Mouse (Mus musculus) hindbrain, embryonic 10.5 days (tissue): Measurements from ENCODE around the gene Gm21970. TPM values are rescaled to one million over a fixed set of nuclear protein-coding genes. Genes with fewer than 3 reads are reported as not detected.

Experiments
- DNase-seq: peaks from one replicate; pipeline ENCODE4 v3.0.0-alpha.2; 2017; ENCODE audit warnings: low spot score
- H3K27ac ChIP-seq: fragments of 300-500 bp; sonication (generic); 2 replicates; pipeline ENCODE4 v1.5.1; 2016; ENCODE audit warnings: mild to moderate bottlenecking, moderate library complexity
- H3K27me3 ChIP-seq: fragments of 300-500 bp; sonication (generic); 2 replicates; pipeline ENCODE4 v1.6.1; 2016; ENCODE audit warnings: mild to moderate bottlenecking; ENCODE audit not compliant: poor library complexity, insufficient read depth, severe bottlenecking
- H3K36me3 ChIP-seq: fragments of 300-500 bp; sonication (generic); 2 replicates; pipeline ENCODE4 v1.6.1; 2016; ENCODE audit warnings: mild to moderate bottlenecking, moderate library complexity
- H3K4me1 ChIP-seq: fragments of 300-500 bp; sonication (generic); replicated peaks from 2 replicates; pipeline ENCODE4 v1.6.1; 2016; ENCODE audit warnings: mild to moderate bottlenecking
- H3K4me3 ChIP-seq: fragments of 300-500 bp; sonication (generic); 2 replicates; pipeline ENCODE4 v1.5.1; 2016; ENCODE audit warnings: mild to moderate bottlenecking, moderate library complexity
- H3K9me3 ChIP-seq: fragments of 300-500 bp; sonication (generic); 2 replicates; pipeline ENCODE4 v1.6.1; 2016; ENCODE audit warnings: mild to moderate bottlenecking, moderate library complexity
- WGBS: fragments of 180-500 bp; shearing (Covaris S2); methylation state at CpG from one replicate; pipeline ENCODE4 v1.1.7; 2016; 5-methylcytosine and 5-hydroxymethylcytosine counted together
- polyA plus RNA-seq: library from polyadenylated mRNA; unstranded; fragments of >200 nt; fragmentation: Nextera tagmentation; extraction: Ambion mirVana; gene quantifications from 2 replicates; pipeline ENCODE4 v1.2.1, GENCODE M21; 2016

Gm21970 gene
- polyA plus RNA-seq, 1 experiment from 2014 or later = not detected

- 47% methylated on average over 17 of the region's 17 CpGs for WGBS
- H3K27me3 ChIP-seq = no peaks in the 10 kb centered on the region
- peak overlapping the region; percentile 54 for H3K27ac ChIP-seq
- H3K4me3 ChIP-seq = no peak overlapping the region
- no peaks in the 10 kb centered on the region for H3K9me3 ChIP-seq
- peaks cover 19% of the 10 kb centered on the region for H3K36me3 ChIP-seq
- no peak for DNase-seq
- H3K4me1 ChIP-seq = peaks cover 17% of the 10 kb centered on the region
Observed at GRCm38 (mm10) chr16:91378431-91378986, 13.0 kb upstream of the Gm21970 start.

DNA sequence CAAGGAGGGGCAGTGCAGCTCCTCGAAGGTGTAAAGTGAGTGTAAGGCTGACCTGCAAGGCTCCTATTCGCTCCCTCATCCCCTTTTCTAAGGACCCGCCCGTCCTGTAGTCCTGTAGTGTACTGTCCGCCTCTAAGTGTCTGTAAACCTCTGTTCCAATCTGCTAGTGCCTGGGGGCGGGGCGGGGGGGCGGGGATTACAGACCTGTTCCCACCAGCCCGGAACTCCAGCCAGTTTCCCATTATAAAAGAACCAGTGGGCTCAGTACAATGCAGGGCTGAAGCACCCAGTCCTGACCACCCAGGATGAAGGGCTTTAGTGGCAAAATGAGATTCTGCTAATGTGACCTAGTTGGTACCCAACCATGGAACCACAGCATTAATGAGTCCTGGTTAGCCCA lies 12.5 kb upstream of the Gm21970 start:
- Histone ChIP-seq H3K27me3 (no peaks in the 10 kb centered on the region), H3K27ac (peak overlapping the region; percentile 54), H3K4me1 (peaks cover 12% of the 10 kb centered on the region), H3K36me3 (peaks cover 24% of the 10 kb centered on the region), H3K4me3 (no peak overlapping the region), H3K9me3 (no peaks in the 10 kb centered on the region)
- WGBS = 30% methylated on average over 9 of the region's 9 CpGs
- DNase-seq = peak; percentile 12

- peaks cover 27% of the 10 kb centered on the region for H3K36me3 ChIP-seq
- H3K27ac ChIP-seq = peak overlapping the region; percentile 54
- no peaks in the 10 kb centered on the region for H3K27me3 ChIP-seq
- no peak for DNase-seq
- H3K4me3 ChIP-seq = no peak overlapping the region
- H3K4me1 ChIP-seq = peaks cover 9% of the 10 kb centered on the region
- 61% methylated on average over 3 of the region's 3 CpGs for WGBS
- H3K9me3 ChIP-seq = no peaks in the 10 kb centered on the region
Observed at GRCm38 (mm10) chr16:91379412-91379811, 12.1 kb upstream of the Gm21970 start.

DNA sequence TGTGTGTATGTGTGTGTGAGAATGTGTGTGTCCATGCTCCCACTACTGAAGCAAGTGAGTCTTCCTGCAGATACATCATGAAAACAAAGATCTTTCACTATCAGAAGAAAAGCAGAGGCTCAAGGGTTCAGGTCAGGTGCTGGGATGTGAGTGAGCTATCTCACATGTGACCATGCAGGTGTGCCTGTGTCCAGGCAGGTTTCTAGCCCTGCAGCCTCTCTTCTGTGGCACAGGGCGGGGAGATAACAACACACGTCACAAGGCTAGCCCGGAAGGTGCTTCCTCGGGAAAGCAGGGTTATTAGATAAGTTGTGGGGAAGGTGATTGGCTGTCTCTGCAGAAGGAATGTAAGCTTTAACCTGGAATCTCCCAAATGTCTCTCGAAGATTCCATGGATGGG lies 11.4 kb upstream of the Gm21970 start:
- WGBS = 87% methylated on average over 5 of the region's 5 CpGs
- peaks cover 9% of the 10 kb centered on the region for H3K4me1 ChIP-seq
- no peaks in the 10 kb centered on the region for H3K9me3 ChIP-seq
- H3K27ac ChIP-seq = no peak overlapping the region
- H3K27me3 ChIP-seq = no peaks in the 10 kb centered on the region
- no peak for DNase-seq
- no peak overlapping the region for H3K4me3 ChIP-seq
- peaks cover 31% of the 10 kb centered on the region for H3K36me3 ChIP-seq

DNA sequence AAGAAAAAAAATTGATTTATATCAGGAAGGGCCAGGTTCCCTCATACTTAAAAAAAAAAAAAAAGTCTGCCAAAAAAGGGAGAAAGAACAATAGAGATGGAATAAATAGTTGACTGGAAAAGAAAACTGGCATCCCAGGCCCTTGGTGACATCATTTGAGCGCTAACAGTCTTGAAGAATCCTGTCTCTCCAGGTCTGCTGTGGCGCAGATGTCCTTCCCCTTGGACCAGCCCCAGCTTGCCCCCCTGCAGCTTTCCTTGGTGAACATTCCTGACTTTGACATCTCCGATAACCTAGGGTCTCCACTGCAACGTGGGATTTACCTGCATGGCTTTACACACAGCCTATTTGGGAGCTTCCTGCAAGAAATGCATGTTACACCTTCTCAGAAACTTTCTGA lies 9.9 kb upstream of the Gm21970 start:
- no peaks in the 10 kb centered on the region for H3K9me3 ChIP-seq
- no peak overlapping the region for H3K4me3 ChIP-seq
- no peak for DNase-seq
- H3K4me1 ChIP-seq = peaks cover 9% of the 10 kb centered on the region
- no peaks in the 10 kb centered on the region for H3K27me3 ChIP-seq
- H3K36me3 ChIP-seq = peaks cover 29% of the 10 kb centered on the region
- no peak overlapping the region for H3K27ac ChIP-seq
- WGBS = 85% methylated on average over 4 of the region's 4 CpGs

- Histone ChIP-seq H3K27me3 (no peaks in the 10 kb centered on the region), H3K4me1 (peaks cover 9% of the 10 kb centered on the region), H3K9me3 (no peaks in the 10 kb centered on the region), H3K4me3 (no peak overlapping the region), H3K27ac (no peak overlapping the region), H3K36me3 (peaks cover 33% of the 10 kb centered on the region)
- WGBS = 90% methylated on average over 9 of the region's 9 CpGs
- DNase-seq = no peak
Observed at GRCm38 (mm10) chr16:91382261-91382790, 9.2 kb upstream of the Gm21970 start.

DNA sequence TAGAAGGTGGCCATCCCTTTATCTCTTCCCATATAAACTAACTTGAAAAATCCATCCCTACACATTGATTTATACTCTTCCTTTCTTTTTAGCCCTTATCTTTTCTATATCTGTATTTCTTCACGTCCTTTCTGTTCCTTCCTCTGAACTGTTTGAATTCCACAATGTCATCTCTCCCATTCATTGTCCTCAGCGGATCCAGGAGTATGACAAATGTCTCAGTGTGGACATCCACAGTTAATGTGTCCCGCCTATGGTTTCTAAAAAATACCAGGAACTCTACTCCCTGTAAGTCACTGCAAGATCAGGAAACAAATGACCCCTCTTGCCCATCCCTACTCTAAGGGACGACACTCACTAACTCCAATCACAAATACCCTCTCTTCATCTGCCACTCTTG lies 7.3 kb upstream of the Gm21970 start:
- no peaks in the 10 kb centered on the region for H3K27me3 ChIP-seq
- 0 out of 2 replicates have a peak, but pooled peaks cover 2% of the 10 kb centered on the region for H3K9me3 ChIP-seq
- 89% methylated on average over 4 of the region's 4 CpGs for WGBS
- no peak overlapping the region for H3K4me3 ChIP-seq
- peaks cover 2% of the 10 kb centered on the region for H3K4me1 ChIP-seq
- H3K27ac ChIP-seq = no peak overlapping the region
- DNase-seq = no peak
- peaks cover 50% of the 10 kb centered on the region for H3K36me3 ChIP-seq

- WGBS = 62% methylated on average over 10 of the region's 10 CpGs
- H3K27me3 ChIP-seq = no peaks in the 10 kb centered on the region
- no peak for DNase-seq
- H3K27ac ChIP-seq = no peak overlapping the region
- no peaks in the 10 kb centered on the region for H3K4me1 ChIP-seq
- H3K9me3 ChIP-seq = 0 out of 2 replicates have a peak, but pooled peaks cover 7% of the 10 kb centered on the region
- H3K4me3 ChIP-seq = no peak overlapping the region
- peaks cover 60% of the 10 kb centered on the region for H3K36me3 ChIP-seq
Observed at GRCm38 (mm10) chr16:91385621-91386020, 5.9 kb upstream of the Gm21970 start.

GRCm38 (mm10) chr16:91386419-91387120 lies 5.0 kb upstream of the Gm21970 start:
- peaks cover 61% of the 10 kb centered on the region for H3K36me3 ChIP-seq
- no peak overlapping the region for H3K4me3 ChIP-seq
- no peak for DNase-seq
- no peaks in the 10 kb centered on the region for H3K27me3 ChIP-seq
- 91% methylated on average over 10 of the region's 10 CpGs for WGBS
- H3K9me3 ChIP-seq = 0 out of 2 replicates have a peak, but pooled peaks cover 7% of the 10 kb centered on the region
- H3K27ac ChIP-seq = no peak overlapping the region
- no peaks in the 10 kb centered on the region for H3K4me1 ChIP-seq

GRCm38 (mm10) chr16:91387121-91387486 lies 4.4 kb upstream of the Gm21970 start:
- Histone ChIP-seq H3K36me3 (peaks cover 66% of the 10 kb centered on the region), H3K4me3 (no peak overlapping the region), H3K27ac (no peak overlapping the region), H3K4me1 (no peaks in the 10 kb centered on the region), H3K9me3 (0 out of 2 replicates have a peak, but pooled peaks cover 7% of the 10 kb centered on the region), H3K27me3 (no peaks in the 10 kb centered on the region)
- no peak for DNase-seq
- WGBS = 86% methylated on average over 3 of the region's 3 CpGs

DNA sequence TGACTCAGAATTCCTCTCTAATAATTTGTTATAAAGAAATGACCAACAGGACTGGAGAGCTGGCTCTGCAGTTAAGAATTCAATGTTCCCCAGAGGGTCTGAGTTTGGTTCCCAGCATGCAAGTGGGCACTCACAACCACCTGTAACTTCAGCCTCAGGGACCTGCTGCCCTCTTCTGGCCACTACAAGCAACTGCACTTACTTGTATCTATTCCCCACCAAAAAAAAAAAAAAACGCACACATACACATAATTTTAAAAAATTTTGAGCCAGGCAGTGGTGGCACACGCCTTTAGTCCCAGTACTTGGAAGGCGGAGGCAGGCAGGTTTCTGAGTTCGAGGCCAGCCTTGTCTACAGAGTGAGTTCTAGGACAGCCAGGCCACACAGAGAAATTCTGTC lies 1.4 kb upstream of the Gm21970 start:
- 92% methylated on average over 4 of the region's 4 CpGs for WGBS
- Histone ChIP-seq H3K4me1 (no peaks in the 10 kb centered on the region), H3K27ac (no peak overlapping the region), H3K9me3 (0 out of 2 replicates have a peak, but pooled peaks cover 9% of the 10 kb centered on the region), H3K27me3 (no peaks in the 10 kb centered on the region), H3K4me3 (no peak overlapping the region), H3K36me3 (peaks cover 81% of the 10 kb centered on the region)
- DNase-seq = no peak

DNA sequence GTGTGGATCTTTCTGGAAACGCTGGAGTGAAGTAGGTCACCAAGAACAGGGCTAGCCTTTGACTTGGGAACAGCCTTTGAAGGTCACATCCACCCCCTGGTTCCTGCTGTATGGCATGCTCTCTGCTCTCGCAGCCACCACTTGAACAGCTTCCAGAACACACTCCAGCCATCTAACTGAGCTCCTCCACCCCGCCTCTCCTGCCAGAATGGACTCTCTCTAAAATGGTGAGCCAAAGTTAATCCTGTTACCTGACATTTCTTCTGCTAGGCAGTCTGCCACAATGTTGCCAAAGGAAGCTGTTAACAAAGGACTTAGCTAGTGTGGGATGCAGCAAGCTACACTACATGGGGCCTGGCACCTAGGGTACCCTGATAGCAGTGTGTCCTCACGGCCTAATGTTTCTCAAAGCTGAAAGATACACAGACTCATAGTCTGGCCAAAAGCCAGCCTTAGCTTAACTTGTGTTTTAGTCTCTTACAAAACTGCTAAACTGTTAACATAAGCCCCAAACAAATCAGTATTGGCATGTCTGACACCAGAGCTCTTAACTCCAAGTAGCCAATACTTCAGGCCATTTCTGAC lies 3.4 kb downstream of the Gm21970 start:
- peaks cover 60% of the 10 kb centered on the region for H3K36me3 ChIP-seq
- 0 out of 2 replicates have a peak, but pooled peaks cover 2% of the 10 kb centered on the region for H3K9me3 ChIP-seq
- H3K27me3 ChIP-seq = no peaks in the 10 kb centered on the region
- H3K27ac ChIP-seq = no peak overlapping the region
- H3K4me1 ChIP-seq = no peaks in the 10 kb centered on the region
- no peak for DNase-seq
- no peak overlapping the region for H3K4me3 ChIP-seq
- WGBS = 88% methylated on average over 4 of the region's 4 CpGs
